Mouse (Mus musculus) limb, embryonic 11.5 days (tissue): Measurements from ENCODE around the gene Dnajc6. TPM values are rescaled to one million over a fixed set of nuclear protein-coding genes. Genes with fewer than 3 reads are reported as not detected.
A peak's percentile ranks its signal among the peaks of the same experiment; 100 is the strongest.

Source experiments
- ATAC-seq: fragments of 200-750 bp; cut with Nextera tagmentation; 2 replicates; pipeline ENCODE4 v1.8.0; 2017; ENCODE audit warnings: low read depth; ENCODE audit not compliant: insufficient number of reproducible peaks, low FRiP score, low TSS enrichment
- DNase-seq: peaks from one replicate; pipeline ENCODE4 v3.0.0-alpha.2; 2015; ENCODE audit warnings: low spot score
- H3K27ac ChIP-seq: fragments of 300-500 bp; sonication (generic); replicated peaks from 2 replicates; pipeline ENCODE4 v1.5.1; 2014; ENCODE audit warnings: low read depth, mild to moderate bottlenecking, low read length
- H3K27me3 ChIP-seq: fragments of 300-500 bp; sonication (generic); 2 replicates; pipeline ENCODE4 v1.6.1; 2014; ENCODE audit warnings: mild to moderate bottlenecking, low read length, mixed read lengths; ENCODE audit not compliant: control insufficient read depth, insufficient read depth
- H3K36me3 ChIP-seq: fragments of 300-500 bp; sonication (generic); 2 replicates; pipeline ENCODE4 v1.6.1; 2014; ENCODE audit warnings: mild to moderate bottlenecking, low read length, moderate library complexity, mixed read lengths; ENCODE audit not compliant: control insufficient read depth, insufficient read depth
- H3K4me1 ChIP-seq: fragments of 300-500 bp; sonication (generic); 2 replicates; pipeline ENCODE4 v1.6.1; 2014; ENCODE audit warnings: low read length, mixed read lengths; ENCODE audit not compliant: control insufficient read depth, insufficient read depth
- H3K4me2 ChIP-seq: fragments of 300-500 bp; sonication (generic); 2 replicates; pipeline ENCODE4 v1.6.1; 2014; ENCODE audit warnings: low read depth, mild to moderate bottlenecking, moderate library complexity; ENCODE audit not compliant: severe bottlenecking
- H3K4me3 ChIP-seq: fragments of 300-500 bp; sonication (generic); 2 replicates; pipeline ENCODE4 v1.5.1; 2014; ENCODE audit warnings: low read depth, low read length
- H3K9ac ChIP-seq: fragments of 300-500 bp; sonication (generic); 2 replicates; pipeline ENCODE4 v1.6.1; 2014; ENCODE audit warnings: mild to moderate bottlenecking, low read length
- H3K9me3 ChIP-seq: fragments of 300-500 bp; sonication (generic); 2 replicates; pipeline ENCODE4 v1.6.1; 2016; ENCODE audit warnings: low read length; ENCODE audit not compliant: control insufficient read depth
- WGBS: fragments of 180-500 bp; shearing (Covaris S2); extraction: QIAGEN DNeasy Blood & Tissue Kit; methylation state at CpG from one replicate; pipeline ENCODE4 v1.1.7; 2014; 5-methylcytosine and 5-hydroxymethylcytosine counted together
- polyA plus RNA-seq: library from polyadenylated mRNA; unstranded; fragments of >200 nt; fragmentation: Nextera tagmentation; extraction: Ambion mirVana; gene quantifications from 2 replicates; pipeline ENCODE4 v1.2.1, GENCODE M21; 2014

Dnajc6 gene
- polyA plus RNA-seq, 1 experiment from 2014 or later, result 0.89 TPM

- ATAC-seq (peak; percentile 60; the same call in 1 of the 2 replicates), DNase-seq (peak; percentile 67)
- H3K4me2 ChIP-seq, result peak overlapping the region; percentile 78
- H3K4me1 ChIP-seq, result peaks cover 8% of the 10 kb centered on the region
- WGBS, result 3% methylated on average over 30 of the region's 30 CpGs
- H3K27me3 ChIP-seq, result peaks cover 9% of the 10 kb centered on the region
- no peaks in the 10 kb centered on the region for H3K36me3 ChIP-seq
- no peak overlapping the region for H3K9ac ChIP-seq
- peak overlapping the region; percentile 24 for H3K4me3 ChIP-seq
- H3K27ac ChIP-seq, result no peak overlapping the region
- H3K9me3 ChIP-seq, result no peaks in the 10 kb centered on the region
Measured at GRCm38 (mm10) chr4:101508851-101509577, 12.6 kb downstream of the Dnajc6 start.

GRCm38 (mm10) chr4:101510111-101510903 is 13.9 kb downstream of the Dnajc6 start:
- Histone ChIP-seq H3K27ac (no peak overlapping the region), H3K4me1 (peaks cover 8% of the 10 kb centered on the region), H3K9ac (no peak overlapping the region), H3K4me3 (no peak overlapping the region), H3K9me3 (no peaks in the 10 kb centered on the region), H3K4me2 (no peak overlapping the region), H3K36me3 (no peaks in the 10 kb centered on the region), H3K27me3 (peaks cover 9% of the 10 kb centered on the region)
- no peak for ATAC-seq
- DNase-seq, result no peak
- WGBS, result 88% methylated on average over 8 of the region's 8 CpGs

- ATAC-seq, result no peak
- DNase-seq, result no peak
- 75% methylated on average over 5 of the region's 5 CpGs for WGBS
- Histone ChIP-seq H3K9ac (no peak overlapping the region), H3K4me3 (no peak overlapping the region), H3K27ac (no peak overlapping the region), H3K27me3 (peaks cover 9% of the 10 kb centered on the region), H3K4me1 (peaks cover 8% of the 10 kb centered on the region), H3K36me3 (no peaks in the 10 kb centered on the region), H3K4me2 (no peak overlapping the region), H3K9me3 (no peaks in the 10 kb centered on the region)
Measured at GRCm38 (mm10) chr4:101510904-101511210, 14.4 kb downstream of the Dnajc6 start.

GRCm38 (mm10) chr4:101511768-101512521 is 15.5 kb downstream of the Dnajc6 start:
- H3K9me3 ChIP-seq, result no peaks in the 10 kb centered on the region
- H3K27me3 ChIP-seq, result peaks cover 9% of the 10 kb centered on the region
- 90% methylated on average over 5 of the region's 5 CpGs for WGBS
- ATAC-seq (no peak), DNase-seq (no peak)
- no peak overlapping the region for H3K27ac ChIP-seq
- no peak overlapping the region for H3K9ac ChIP-seq
- no peak overlapping the region for H3K4me3 ChIP-seq
- H3K4me1 ChIP-seq, result peaks cover 8% of the 10 kb centered on the region
- no peak overlapping the region for H3K4me2 ChIP-seq
- no peaks in the 10 kb centered on the region for H3K36me3 ChIP-seq

GRCm38 (mm10) chr4:101513251-101513650 is 16.8 kb downstream of the Dnajc6 start:
- H3K4me2 ChIP-seq, result no peak overlapping the region
- H3K4me1 ChIP-seq, result peaks cover 8% of the 10 kb centered on the region
- H3K27me3 ChIP-seq, result peaks cover 7% of the 10 kb centered on the region
- no peaks in the 10 kb centered on the region for H3K9me3 ChIP-seq
- ATAC-seq (no peak), DNase-seq (no peak)
- H3K36me3 ChIP-seq, result no peaks in the 10 kb centered on the region
- H3K4me3 ChIP-seq, result no peak overlapping the region
- H3K9ac ChIP-seq, result no peak overlapping the region
- H3K27ac ChIP-seq, result no peak overlapping the region
- WGBS, result 93% methylated on average over 3 of the region's 3 CpGs

- 94% methylated on average over 14 of the region's 14 CpGs for WGBS
- H3K9ac ChIP-seq, result no peak overlapping the region
- H3K36me3 ChIP-seq, result no peaks in the 10 kb centered on the region
- H3K9me3 ChIP-seq, result no peaks in the 10 kb centered on the region
- no peak for DNase-seq
- ATAC-seq, result no peak
- H3K4me3 ChIP-seq, result no peak overlapping the region
- no peaks in the 10 kb centered on the region for H3K27me3 ChIP-seq
- H3K4me2 ChIP-seq, result no peak overlapping the region
- no peak overlapping the region for H3K27ac ChIP-seq
- H3K4me1 ChIP-seq, result no peaks in the 10 kb centered on the region
Measured at GRCm38 (mm10) chr4:101515853-101516252, 19.4 kb downstream of the Dnajc6 start.

- no peak for ATAC-seq
- H3K4me3 ChIP-seq, result no peak overlapping the region
- no peaks in the 10 kb centered on the region for H3K9me3 ChIP-seq
- WGBS, result 86% methylated on average over 17 of the region's 17 CpGs
- H3K27me3 ChIP-seq, result no peaks in the 10 kb centered on the region
- no peaks in the 10 kb centered on the region for H3K36me3 ChIP-seq
- DNase-seq, result no peak
- H3K9ac ChIP-seq, result no peak overlapping the region
- no peak overlapping the region for H3K4me2 ChIP-seq
- H3K27ac ChIP-seq, result no peak overlapping the region
- H3K4me1 ChIP-seq, result no peaks in the 10 kb centered on the region
Measured at GRCm38 (mm10) chr4:101516434-101517168, 20.2 kb downstream of the Dnajc6 start.

GRCm38 (mm10) chr4:101531901-101532300 is 35.5 kb downstream of the Dnajc6 start:
- Histone ChIP-seq H3K4me2 (no peak overlapping the region), H3K9me3 (no peaks in the 10 kb centered on the region), H3K9ac (no peak overlapping the region), H3K4me1 (no peaks in the 10 kb centered on the region), H3K36me3 (no peaks in the 10 kb centered on the region), H3K4me3 (no peak overlapping the region), H3K27ac (no peak overlapping the region), H3K27me3 (no peaks in the 10 kb centered on the region)
- ATAC-seq (no peak), DNase-seq (no peak)
- WGBS, result 88% methylated on average over 4 of the region's 4 CpGs
